Mouse (Mus musculus) cerebellum, adult 2 months (tissue): ENCODE measurements around the gene Ndufa1.

Experiments
- CTCF ChIP-seq: fragments of 200-500 bp; IDR thresholded peaks from 2 replicates; pipeline ENCODE4 v1.5.1; 2011; ENCODE audit warnings: low read depth, mild to moderate bottlenecking, control low read depth, low read length, moderate library complexity, borderline replicate concordance; ENCODE audit not compliant: insufficient read depth
- POLR2A ChIP-seq: fragments of 200-500 bp; IDR thresholded peaks from 2 replicates; pipeline ENCODE4 v1.6.1; 2011; ENCODE audit warnings: low read length, control low read depth, borderline replicate concordance; ENCODE audit not compliant: insufficient read depth

- TF ChIP-seq POLR2A (no peak), CTCF (no peak)
Observed at GRCm38 (mm10) chrX:37191744-37192379, 899 bp upstream of the Ndufa1 start.
